Comparison of ENCODE assay signal across 8 mouse cellular contexts in the genomic region with DNA sequence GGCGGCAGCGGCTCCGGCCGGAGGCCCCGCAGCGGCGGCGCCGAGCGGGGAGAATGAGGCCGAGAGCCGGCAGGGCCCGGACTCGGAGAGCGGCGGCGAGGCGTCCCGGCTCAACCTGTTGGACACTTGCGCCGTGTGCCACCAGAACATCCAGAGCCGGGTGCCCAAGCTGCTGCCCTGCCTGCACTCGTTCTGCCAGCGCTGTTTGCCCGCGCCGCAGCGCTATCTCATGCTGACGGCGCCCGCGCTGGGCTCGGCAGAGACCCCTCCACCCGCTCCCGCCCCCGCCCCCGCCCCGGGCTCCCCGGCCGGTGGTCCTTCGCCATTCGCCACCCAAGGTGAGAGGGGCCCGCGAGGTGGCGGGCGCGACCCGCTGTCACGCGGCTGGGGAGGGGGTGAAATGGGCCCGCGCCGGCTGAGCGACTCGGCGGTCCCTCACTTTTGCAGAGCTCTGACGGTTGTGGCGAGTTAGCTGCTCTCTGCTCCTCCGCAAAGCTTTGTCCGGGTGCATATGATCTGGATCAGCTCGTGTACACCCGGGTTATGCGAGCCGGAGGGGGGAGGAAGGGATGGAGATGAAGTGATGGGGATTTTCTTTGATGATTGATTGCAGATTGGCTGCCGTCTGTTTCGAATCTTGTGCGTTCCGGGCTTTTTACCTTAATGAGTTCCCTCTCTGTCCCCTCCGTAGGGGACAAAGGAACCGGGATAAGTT. TPM values are rescaled to one million over a fixed set of nuclear protein-coding genes. Genes with fewer than 3 reads are reported as not detected.
DNase-seq lines count a peak whose midpoint lies in the region; ATAC-seq and TF ChIP-seq lines count a peak whose summit lies in the region.

No protein-coding gene starts in this region.

- TF ChIP-seq CTCF in MEL (IDR thresholded peaks at IDR 0.05 in 2 of 3, conservative IDR thresholded peaks at IDR 0.05 in 1 of 3; ENCODE audit: control insufficient read depth in 1 of 3, insufficient read depth in 1 of 3, low read depth in 2 of 3, low read length in 3 of 3, poor library complexity in 1 of 3, severe bottlenecking in 1 of 3) = no peak
- TF ChIP-seq CTCF in left cerebral cortex, adult 2 months (IDR thresholded peaks at IDR 0.05) = no peak

- TF ChIP-seq POLR2A in MEL (IDR thresholded peaks at IDR 0.05; ENCODE audit: control insufficient read depth in 1 of 2, insufficient read depth in 1 of 2, low read depth in 1 of 2, low read length in 2 of 2, poor library complexity in 1 of 2) = no peak

- no peak for TF ChIP-seq EP300 in MEL (IDR thresholded peaks at IDR 0.05; ENCODE audit: low read depth in 1 of 2, low read length in 2 of 2)

- H3K9me3 ChIP-seq in MEL (replicated peaks; ENCODE audit: insufficient read depth, low read length) = no peaks in the 10 kb centered on the region
- peaks cover 39% of the 10 kb centered on the region for H3K9me3 ChIP-seq in hindbrain, embryonic 13.5 days

- H3K4me3 ChIP-seq in MEL (ENCODE audit: control insufficient read depth in 1 of 2, insufficient read depth in 1 of 2, low read depth in 2 of 2, low read length in 2 of 2) = peak overlapping the region; percentile 72 to 89
- H3K4me3 ChIP-seq in hindbrain, embryonic 13.5 days = peak overlapping the region; percentile 72
- peak overlapping the region; percentile 91 for H3K4me3 ChIP-seq in left cerebral cortex, adult 2 months

- TF ChIP-seq RAD21 in MEL (IDR thresholded peaks at IDR 0.05; ENCODE audit: low read depth, low read length) = no peak

- intact Hi-C loops in left cerebral cortex, adult 2 months (cut with DNase I) = loop anchor here (5.0 kb wide), 2 partner anchors 76 to 196 kb away; no protein-coding TSS in a partner anchor

- ATAC-seq in hindbrain, embryonic 13.5 days (ENCODE audit: low FRiP score) = peak; percentile 71
- ATAC-seq in megakaryocyte, adult 5-6 weeks (ENCODE audit: poor library complexity, severe bottlenecking) = peak; percentile 10; the same call in 1 of the 2 replicates

- peak overlapping the region; percentile 87 for H3K27ac ChIP-seq in MEL (ENCODE audit: control insufficient read depth, low read depth, low read length)
- H3K27ac ChIP-seq in hindbrain, embryonic 13.5 days = peak overlapping the region; percentile 99
- peak overlapping the region; percentile 88 for H3K27ac ChIP-seq in left cerebral cortex, adult 2 months

- no peaks in the 10 kb centered on the region for H3K27me3 ChIP-seq in MEL (ENCODE audit: control insufficient read depth in 1 of 2, insufficient read depth in 2 of 2, low read length in 2 of 2)
- H3K27me3 ChIP-seq in hindbrain, embryonic 13.5 days = no peaks in the 10 kb centered on the region

- DNase-seq in MEL (ENCODE audit: low read depth, low spot score) = peak; percentile 61
- DNase-seq in c-Kit-positive CD71-positive TER-119-negative erythroid progenitor cells, embryonic 14.5 days (ENCODE audit: low read depth) = peak; percentile 25
- peak; percentile 17 to 42 for DNase-seq in frontal cortex, postnatal 14 days (ENCODE audit: low spot score in 2 of 2)
- peak in 1 of 2 experiments; percentile 45 for DNase-seq in left cerebral cortex, adult 2 months (ENCODE audit: extremely low spot score in 1 of 2, low spot score in 2 of 2)
- peak; percentile 41 to 51 for DNase-seq in right cerebral cortex, adult 2 months (ENCODE audit: low spot score in 2 of 2)
- DNase-seq in yolk sac, embryonic 10.5 days (ENCODE audit: low spot score) = peak; percentile 75

- peaks cover 40% of the 10 kb centered on the region for H3K79me2 ChIP-seq in MEL (ENCODE audit: control insufficient read depth, insufficient read depth, low read length, poor library complexity)

- H3K4me2 ChIP-seq in hindbrain, embryonic 13.5 days = peak overlapping the region; percentile 47

- under 1% methylated on average over 70 of the region's 70 CpGs for whole genome bisulfite sequencing in hindbrain, embryonic 13.5 days

- H3K4me1 ChIP-seq in MEL (ENCODE audit: control insufficient read depth in 1 of 2, insufficient read depth in 2 of 2, low read length in 2 of 2) = no peaks in the 10 kb centered on the region; a peak in 1 of 4 replicates
- H3K4me1 ChIP-seq in hindbrain, embryonic 13.5 days (replicated peaks) = no peaks in the 10 kb centered on the region

- peaks cover 0 to 8% of the 10 kb centered on the region in 2 experiments; a peak in 2 of 4 replicates for H3K36me3 ChIP-seq in MEL (ENCODE audit: control insufficient read depth in 1 of 2, insufficient read depth in 2 of 2, low read length in 2 of 2)
- peaks cover 27% of the 10 kb centered on the region for H3K36me3 ChIP-seq in hindbrain, embryonic 13.5 days

- peak overlapping the region; percentile 88 for H3K9ac ChIP-seq in MEL (ENCODE audit: control insufficient read depth, low read depth, low read length, poor library complexity, severe bottlenecking)
- peak overlapping the region; percentile 95 for H3K9ac ChIP-seq in hindbrain, embryonic 13.5 days

TF ChIP-seq in MEL, 35 proteins besides CTCF, POLR2A, EP300 and RAD21:
- TF ChIP-seq KAT2A (conservative IDR thresholded peaks at IDR 0.05; ENCODE audit: low read depth, low read length) = no peak
- 0 out of 2 replicates have a peak, but pooled peaks have one; percentile 26 for TF ChIP-seq MAZ (IDR thresholded peaks at IDR 0.05; ENCODE audit: low read depth, low read length)

RNA-seq across cellular contexts. Expression of a gene that starts 0.7 kb away (rescaled TPM):
- 11.1 and 11.4 TPM in 2 replicates for total RNA-seq in MEL (2012; rRNA removed)
- 10 to 100 TPM in 1 of 2 experiments, not detected in 1; 19.2 TPM for polyA plus RNA-seq in MEL (2012; ENCODE audit: insufficient read depth in 1 of 2, insufficient read length in 2 of 2, low read depth in 1 of 2, low replicate concordance in 2 of 2, missing spikeins in 1 of 2)
- 21.6 and 22.5 TPM in 2 replicates for polyA plus RNA-seq in hindbrain, embryonic 13.5 days (2015; fragmentation: Nextera tagmentation; extraction: Ambion mirVana)
- total RNA-seq in left cerebral cortex, adult 2 months (2021) = 10 to 100 TPM; 32.2 to 32.8 TPM
- 27.0 and 28.0 TPM in 2 replicates for total RNA-seq in megakaryocyte, adult 5-6 weeks (2015)
- total RNA-seq in megakaryocyte, adult 5-6 weeks (2017) = 17.7 and 21.5 TPM in 2 replicates
